Mouse (Mus musculus) kidney, postnatal 4 days (tissue): Measurements from ENCODE around the gene Ccdc85b.
A peak's percentile ranks its signal among the peaks of the same experiment; 100 is the strongest.

ENCODE experiments used
- DNase-seq, 2 experiments: peaks; one replicate each; pipeline ENCODE4 v3.0.0; 2021; ENCODE audit warnings: mixed read lengths in 2 of 2

Ccdc85b gene

GRCm38 (mm10) chr19:5457746-5458442, at the start of gene Ccdc85b:
Gene Ccdc85b, minus strand, starts transcription at chr19:5457894.
- peak in 1 of 2 experiments; percentile 54 for DNase-seq

- DNase-seq = no peak
These were observed 46.0 kb upstream of the Ccdc85b start, which contains the start of gene 1700020D05Rik for GRCm38 (mm10) chr19:5503687-5504086. Gene 1700020D05Rik, minus strand, starts transcription at chr19:5503787.

DNA sequence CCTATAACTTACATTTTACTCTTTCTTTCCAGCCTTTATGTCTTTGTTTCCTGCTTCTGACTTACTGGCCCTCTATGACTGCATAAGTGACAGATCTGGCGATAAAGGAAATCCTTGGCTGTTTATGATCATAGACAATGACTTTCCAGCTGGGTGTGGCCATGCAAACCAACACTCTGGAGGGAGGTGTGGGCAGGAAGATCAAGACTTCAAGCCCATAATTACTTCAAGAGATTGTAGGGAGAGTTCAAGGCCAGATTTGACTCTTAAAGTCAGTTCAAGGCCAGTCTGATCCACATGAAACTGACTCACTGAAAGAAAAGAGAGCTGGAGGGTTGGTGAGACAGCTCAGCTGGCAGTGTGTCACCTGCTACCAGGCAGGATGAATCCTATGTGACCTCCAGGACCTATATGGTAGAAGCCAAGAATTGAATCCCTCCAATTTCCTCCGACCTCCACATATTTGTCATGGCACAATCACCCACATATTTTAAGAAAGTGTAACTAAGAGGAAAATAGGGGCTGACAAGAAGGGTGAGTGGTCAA, 42.7 kb upstream of the Ccdc85b start:
- no peak for DNase-seq

- DNase-seq = no peak
These were observed 38.3 kb upstream of the Ccdc85b start for GRCm38 (mm10) chr19:5496052-5496370.

DNA sequence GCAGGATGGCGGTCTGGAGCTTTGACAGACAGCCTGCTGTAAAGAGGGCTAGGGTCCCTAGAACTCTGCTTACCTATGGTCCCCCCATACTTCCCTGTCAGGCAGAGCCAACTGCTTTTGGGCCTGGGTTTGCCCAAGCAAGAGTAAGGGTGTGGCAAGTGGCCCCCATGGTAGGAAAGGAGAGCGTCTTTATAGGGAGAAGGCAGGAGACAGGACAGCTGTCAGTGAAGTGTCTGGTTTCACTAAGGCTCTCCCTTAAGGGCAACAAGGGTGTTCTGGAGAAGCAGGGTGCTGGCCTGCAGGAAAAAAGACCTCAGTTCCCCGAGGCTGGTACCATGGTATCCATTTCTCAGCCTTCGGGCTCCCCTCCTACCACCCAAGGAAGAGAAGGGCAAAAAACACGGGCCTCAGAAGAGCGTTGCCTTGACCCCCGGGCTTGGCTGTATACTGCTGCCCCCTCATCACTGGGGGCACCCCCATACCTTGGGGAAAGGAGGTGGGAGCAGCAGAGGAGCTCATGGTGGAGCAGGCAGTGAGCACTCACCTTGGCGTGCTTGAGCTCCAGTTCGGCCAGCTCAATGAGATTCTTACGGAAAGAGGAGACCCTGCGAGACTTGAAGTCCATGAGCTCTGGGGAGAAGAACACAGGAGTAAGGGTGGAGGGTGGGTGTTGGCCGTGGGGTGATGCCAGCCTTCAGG, 37.8 kb upstream of the Ccdc85b start:
- DNase-seq = no peak

DNA sequence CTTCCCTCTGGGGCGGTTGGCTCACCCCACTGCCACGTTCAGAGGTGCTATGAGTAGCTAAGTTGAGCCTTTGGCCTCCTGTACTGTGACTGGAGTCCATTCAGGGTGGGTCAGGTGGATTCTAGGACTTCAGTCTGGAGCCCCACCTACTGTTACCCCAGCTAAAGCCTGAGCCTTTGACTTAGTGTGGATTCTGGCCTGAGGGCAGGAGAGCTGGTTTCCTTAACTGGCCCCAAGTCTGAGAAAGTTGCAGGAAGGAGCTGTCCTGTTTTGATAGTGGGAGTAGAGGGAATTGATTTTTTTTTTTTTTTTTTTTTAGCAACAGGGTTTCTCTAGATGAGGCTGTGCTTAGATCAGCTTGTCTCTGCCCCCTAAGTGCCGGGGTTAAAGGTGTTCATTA, 36.6 kb upstream of the Ccdc85b start:
- DNase-seq = no peak

DNA sequence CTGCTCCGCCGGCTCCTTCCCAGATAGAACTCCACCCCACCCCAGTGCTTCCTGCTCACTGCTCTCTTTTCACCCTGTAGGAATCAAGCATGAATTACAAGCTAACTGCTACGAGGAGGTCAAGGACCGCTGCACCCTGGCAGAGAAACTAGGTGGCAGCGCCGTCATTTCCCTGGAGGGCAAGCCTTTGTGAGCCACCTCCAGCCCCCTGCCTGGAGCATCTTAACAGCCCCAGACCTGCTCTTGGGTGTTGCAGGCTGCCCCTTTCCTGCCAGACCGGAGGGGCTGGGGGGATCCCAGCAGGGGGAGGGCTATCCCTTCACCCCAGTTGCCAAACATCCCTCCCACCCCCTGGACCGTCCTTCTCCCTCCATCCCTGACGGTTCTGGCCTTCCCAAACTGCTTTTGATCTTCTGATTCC, 35.6 kb upstream of the Ccdc85b start:
- DNase-seq = peak in 1 of 2 experiments; percentile 65

- no peak for DNase-seq
These were observed 34.9 kb upstream of the Ccdc85b start for GRCm38 (mm10) chr19:5492641-5493040.

DNA sequence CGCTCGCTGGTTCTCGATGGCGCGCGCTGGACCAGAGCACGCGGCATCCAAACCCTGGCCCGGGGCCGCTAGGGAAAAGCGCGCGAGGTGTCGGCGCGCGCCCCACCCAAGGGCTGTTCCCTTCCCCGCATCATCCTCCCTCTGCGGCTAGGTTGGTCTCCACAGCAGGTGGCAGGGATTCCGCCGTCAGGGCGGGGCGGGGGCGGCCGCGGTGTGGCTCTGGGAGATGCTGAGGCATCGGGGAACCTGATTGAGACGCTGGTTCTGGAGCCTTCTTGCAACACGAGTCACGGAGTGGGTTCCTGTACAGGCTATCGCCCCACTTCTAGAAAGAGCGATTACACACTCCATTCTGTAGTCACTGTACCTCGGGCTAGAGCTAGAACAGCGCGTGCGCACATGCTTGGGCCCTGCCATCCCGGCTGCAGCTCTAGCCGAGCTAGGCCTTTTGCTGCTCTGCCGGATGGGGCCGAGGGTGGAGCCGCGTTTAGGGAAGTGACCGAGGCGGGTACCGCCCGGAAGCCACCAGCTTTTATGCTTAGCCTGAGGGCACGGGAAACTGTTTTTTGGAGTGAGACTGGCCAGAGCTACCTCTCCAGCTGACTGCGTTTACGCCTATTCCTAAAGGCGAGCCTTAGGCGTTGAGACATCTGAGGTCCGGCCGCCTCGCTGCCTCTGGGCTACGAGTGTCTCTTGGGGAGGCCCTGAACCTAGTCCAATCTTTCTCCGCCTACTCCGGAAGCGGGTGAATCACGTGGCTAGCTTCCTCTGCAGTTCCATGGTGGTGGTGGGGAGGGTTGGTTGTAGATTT, 33.4 kb upstream of the Ccdc85b start:
- DNase-seq = peak; percentile 87 to 92

DNA sequence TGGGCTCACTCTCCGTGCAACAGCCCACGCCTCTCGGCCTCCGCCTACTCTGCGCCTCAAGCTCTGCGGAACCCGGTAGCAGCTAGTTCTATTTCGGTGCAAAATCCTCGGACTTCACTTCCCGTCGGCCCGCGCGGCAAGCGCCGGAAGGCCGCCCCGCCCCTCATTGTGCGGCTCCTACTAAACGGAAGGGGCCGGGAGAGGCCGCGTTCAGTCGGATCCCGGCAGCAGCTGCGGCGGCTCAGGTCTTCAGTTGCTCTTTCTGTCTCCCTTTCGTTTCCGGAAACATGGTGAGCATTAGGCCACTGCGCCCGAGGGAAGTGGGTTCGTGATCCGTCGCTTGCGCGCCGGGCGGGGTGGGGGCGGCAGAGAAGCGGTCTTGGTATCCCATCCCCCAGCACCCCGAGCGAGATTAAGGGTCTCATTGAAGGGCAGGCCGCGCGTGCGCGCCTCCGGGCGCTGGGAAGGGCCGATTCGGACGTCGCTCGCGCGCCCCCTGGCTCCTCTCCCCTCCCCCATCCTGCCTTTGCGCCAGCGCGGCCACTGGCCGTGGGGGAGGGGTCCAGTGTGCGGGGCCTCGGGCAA, 32.7 kb upstream of the Ccdc85b start, which contains the start of gene Cfl1:
Cfl1 (plus strand) TSS at position 143 of the 585 bp plus-strand sequence.
- DNase-seq = peak; percentile 95 to 97

- DNase-seq = peak in 1 of 2 experiments; percentile 19
These were observed 32.0 kb upstream of the Ccdc85b start for GRCm38 (mm10) chr19:5489721-5490120.

GRCm38 (mm10) chr19:5488878-5489571, 31.3 kb upstream of the Ccdc85b start:
- DNase-seq = peak; percentile 98 to 99

DNA sequence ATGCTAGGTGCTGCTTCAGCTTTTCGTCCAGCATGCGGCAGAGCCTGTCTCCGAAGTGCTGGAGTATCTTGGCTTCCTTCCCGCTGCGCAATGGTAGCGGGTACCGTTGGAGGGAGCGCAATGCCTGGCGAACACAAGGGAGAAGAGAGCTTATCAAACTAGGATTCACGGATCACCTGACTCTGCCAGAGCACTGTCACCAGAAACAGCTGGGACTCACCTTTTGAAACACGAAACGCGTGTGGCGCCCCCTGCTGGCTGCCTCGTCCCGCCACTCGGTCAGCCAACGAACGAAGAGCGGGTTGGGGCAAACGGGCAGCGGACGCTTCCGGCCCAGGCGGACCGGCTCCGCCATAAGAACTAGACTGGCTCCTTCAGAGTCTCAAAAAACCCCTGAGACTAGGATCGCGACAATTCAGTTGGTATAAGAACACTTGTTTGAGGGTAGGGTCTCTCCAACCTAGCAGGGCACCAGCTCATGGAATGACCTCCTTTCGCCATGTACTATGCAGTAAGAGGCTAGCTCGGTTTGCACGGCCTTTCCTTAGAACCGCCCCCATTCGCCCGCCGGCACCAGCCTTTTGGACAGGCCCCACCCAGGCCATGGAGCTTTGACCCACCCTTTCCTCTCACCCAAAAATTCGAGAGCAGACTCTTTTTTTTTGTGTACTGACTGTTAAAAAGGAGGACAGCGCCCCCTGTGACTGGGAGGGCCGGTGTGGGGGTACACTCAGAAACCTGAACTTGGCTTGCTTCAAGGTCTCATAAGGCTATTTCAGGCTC, 30.3 kb upstream of the Ccdc85b start, which contains the start of gene Mus81:
Mus81 (minus strand) TSS at position 635 of the 783 bp plus-strand sequence.
- DNase-seq = peak; percentile 98 to 99

- DNase-seq = no peak
These were observed 29.1 kb upstream of the Ccdc85b start for GRCm38 (mm10) chr19:5486771-5487170.

DNA sequence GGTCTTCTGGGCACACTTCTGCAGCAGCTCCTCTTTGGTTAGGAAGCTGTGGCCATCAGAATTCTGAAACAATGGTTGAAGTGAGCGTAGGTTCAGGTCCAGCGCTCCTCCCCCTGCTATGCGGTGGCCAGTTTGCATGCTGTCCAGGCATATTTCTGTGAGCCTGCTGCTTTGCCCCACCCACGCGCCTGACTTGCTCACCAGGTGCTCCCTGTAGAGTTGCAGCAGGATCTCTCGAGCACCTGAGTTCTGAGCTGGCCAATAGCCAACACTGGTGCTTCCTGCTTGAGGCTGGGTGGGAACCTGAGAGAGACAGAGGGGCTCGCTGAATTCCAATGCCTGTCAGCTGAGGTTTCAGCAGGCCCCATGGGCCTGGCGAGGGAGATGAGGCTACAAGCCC, 28.6 kb upstream of the Ccdc85b start:
- peak in 1 of 2 experiments; percentile 46 for DNase-seq

- DNase-seq = peak in 1 of 2 experiments; percentile 6
These were observed 28.1 kb upstream of the Ccdc85b start for GRCm38 (mm10) chr19:5485821-5486220.

DNA sequence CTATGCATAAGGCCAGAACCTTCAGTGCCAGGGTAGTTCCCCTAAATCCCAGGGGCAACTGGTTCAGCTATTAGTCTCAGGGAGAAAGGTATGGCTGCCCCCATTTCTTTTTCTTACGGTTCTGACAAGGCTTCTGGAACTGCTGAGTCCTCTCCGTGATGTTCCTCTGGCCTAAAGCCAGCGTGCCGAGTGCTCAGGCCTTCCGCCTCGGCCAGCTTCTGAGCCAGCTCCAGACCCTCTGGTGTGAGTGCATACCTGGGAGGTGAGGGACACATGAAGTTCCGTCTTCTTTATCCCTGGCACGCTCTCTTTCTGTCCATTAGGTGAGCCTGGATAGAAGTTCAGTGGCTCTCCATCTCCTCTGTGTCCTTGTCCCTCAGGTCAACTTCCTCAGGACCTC, 27.7 kb upstream of the Ccdc85b start:
- DNase-seq = peak in 1 of 2 experiments; percentile 8

DNA sequence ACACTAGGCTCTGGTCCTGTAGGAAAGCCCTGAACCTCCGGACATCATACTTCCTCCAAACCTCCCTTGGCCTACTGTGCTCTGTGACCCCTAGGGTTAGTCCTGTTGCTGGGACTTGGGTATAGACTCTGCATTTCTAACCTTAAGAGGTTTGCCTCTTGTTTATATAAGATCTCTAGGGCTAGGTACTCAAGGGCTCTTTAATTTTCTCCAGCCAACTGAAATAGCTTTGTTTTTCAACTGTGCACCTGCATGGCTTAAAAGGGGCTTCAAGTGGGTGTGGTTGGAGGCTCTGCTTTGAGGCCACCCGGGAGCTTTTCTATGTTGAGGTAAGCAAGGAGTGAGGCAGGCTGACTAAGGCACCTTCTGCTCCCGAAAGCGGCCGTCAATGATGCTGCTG, 26.8 kb upstream of the Ccdc85b start:
- DNase-seq = no peak

DNA sequence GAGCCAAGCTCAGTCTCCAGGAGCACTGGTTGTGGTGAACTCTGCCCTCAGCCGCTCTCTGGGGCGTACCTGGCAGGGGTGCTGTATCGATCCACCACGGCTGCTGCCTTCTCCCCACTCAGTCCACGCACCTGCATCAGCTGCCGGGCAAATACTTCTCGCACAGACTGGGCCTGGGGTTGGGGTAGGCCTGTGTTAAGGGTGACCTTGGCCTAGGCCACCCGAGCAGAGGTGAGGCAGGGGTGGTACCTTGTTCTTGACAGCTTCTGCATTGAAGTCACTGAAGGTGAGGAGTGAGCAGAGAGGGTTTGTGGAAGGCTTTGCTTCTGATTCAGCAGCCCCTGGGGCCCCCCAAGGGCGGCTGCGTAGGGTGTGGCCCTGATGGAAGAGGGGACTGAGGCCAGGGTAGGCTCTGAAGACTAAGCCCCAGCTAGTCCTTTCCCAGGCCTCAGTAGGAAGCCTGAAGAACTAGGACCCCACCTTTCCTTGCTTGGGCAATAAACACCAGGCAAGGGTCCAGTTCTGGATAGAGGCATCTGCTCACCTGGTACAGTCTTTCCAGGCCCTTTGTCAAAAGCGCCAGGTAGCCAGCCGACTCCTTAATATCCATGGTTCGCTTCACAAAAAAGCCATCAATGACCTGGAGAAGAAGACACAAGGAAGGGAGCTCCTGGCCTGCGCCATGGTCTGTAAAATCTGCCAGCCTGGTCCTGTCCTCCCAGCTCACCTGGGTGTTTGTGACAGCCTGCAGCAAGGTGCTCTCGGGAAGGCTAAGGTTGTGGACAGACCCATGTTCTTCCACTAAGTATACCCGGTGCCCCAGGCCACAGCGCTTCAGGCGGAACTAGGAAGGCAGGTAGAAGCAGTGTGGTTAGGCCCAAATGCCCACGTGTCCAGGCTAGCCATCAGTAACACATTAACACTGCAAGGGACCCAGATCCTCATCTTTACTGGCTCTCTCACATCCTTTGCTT, 26.0 kb upstream of the Ccdc85b start:
- DNase-seq = peak; percentile 2 to 12

DNA sequence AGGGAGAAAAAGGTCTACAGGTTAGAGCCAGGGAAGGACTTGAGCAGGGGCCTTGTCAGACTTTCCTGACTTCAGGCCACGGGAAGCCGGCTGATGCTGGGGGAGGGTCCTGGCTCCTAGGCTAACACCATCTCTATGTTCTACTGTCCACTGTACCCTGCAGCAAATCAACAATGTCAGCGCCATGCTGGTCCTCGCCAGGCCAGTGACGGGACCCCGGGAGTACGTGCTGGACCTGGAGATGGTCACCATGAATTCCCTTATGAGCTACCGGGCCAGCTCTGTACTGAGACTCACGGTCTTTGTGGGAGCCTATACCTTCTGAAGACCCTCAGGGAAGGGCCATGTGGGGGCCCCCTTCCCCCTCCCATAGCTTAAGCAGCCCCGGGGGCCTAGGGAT, 23.7 kb upstream of the Ccdc85b start:
- DNase-seq = no peak
